Mouse (Mus musculus) inflammation-experienced regulatory T-cells, adult 16 weeks (primary cell): Measurements from ENCODE around the gene Zfp974. TPM values are rescaled to one million over a fixed set of nuclear protein-coding genes. Genes with fewer than 3 reads are reported as not detected.

Experiments
- polyA plus RNA-seq: library from polyadenylated mRNA; unstranded; fragments of 100-300 nt; shearing (Covaris generic); gene quantifications from one replicate; pipeline ENCODE4 v1.2.1, GENCODE M21; 2017

Zfp974 gene
- 15.0 TPM for polyA plus RNA-seq

GRCm38 (mm10) chr7:27928818-27929695 is at the start of gene Zfp974:
Zfp974 (minus strand) TSS chr7:27929460.

Other genes with a start within 250 kb of the Zfp974 start
- 3.5 TPM for gene Zfp607b, start 240.1 kb downstream of the Zfp974 start, polyA plus RNA-seq
- 22.0 TPM for gene Zfp60, start 198.1 kb downstream of the Zfp974 start, polyA plus RNA-seq
- gene Zfp626, start 122.3 kb downstream of the Zfp974 start, polyA plus RNA-seq: 4.0 TPM
- 11.5 TPM for gene Zfp59, start 90.9 kb downstream of the Zfp974 start, polyA plus RNA-seq
- gene Zfp607a, start 71.9 kb downstream of the Zfp974 start, polyA plus RNA-seq: 13.5 TPM
- 14.0 TPM for gene Zfp780b, start 49.7 kb upstream of the Zfp974 start, polyA plus RNA-seq
- gene Zfp850, start 84.7 kb upstream of the Zfp974 start, polyA plus RNA-seq: 9.3 TPM
- gene Psmc4, start 120.6 kb upstream of the Zfp974 start, polyA plus RNA-seq: 229 TPM
- gene Fcgbp, start 141.8 kb upstream of the Zfp974 start, polyA plus RNA-seq: not detected
- 0.06 TPM for gene 9530053A07Rik, start 200.0 kb upstream of the Zfp974 start, polyA plus RNA-seq
- gene Fbl, start 240.2 kb upstream of the Zfp974 start, polyA plus RNA-seq: 207 TPM